Mouse (Mus musculus): ENCODE measurements around the gene Vopp1.
A peak's percentile ranks its signal among the peaks of the same experiment; 100 is the strongest.

Vopp1 gene

GRCm38 (mm10) chr6:57702743-57703499 lies 122.0 kb downstream of the Vopp1 start:
- peak; percentile 94 for DNase-seq (ENCODE audit: low spot score)

DNA sequence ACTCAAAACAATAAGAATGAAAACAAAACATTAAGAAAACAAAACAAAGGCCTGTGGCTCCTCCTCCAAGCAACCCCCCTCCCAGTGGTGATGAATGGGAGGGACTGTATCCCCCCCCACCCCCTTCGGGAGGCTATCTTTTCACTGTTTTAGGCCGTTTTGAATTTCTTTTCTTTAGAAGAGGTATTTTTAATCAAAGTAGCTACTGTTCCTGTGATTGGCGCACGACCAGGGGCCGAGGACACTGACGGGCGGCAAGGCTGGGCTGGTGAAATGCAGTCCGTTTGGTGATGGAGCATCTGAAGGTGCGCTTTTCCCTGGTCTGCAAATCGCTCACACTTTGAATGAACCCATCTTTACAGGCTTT lies 122.6 kb downstream of the Vopp1 start, which contains the start of gene Lancl2:
Gene Lancl2 (plus strand): TSS at position 165 of the 367 bp plus-strand sequence.
- no peak for DNase-seq (ENCODE audit: low spot score)

DNA sequence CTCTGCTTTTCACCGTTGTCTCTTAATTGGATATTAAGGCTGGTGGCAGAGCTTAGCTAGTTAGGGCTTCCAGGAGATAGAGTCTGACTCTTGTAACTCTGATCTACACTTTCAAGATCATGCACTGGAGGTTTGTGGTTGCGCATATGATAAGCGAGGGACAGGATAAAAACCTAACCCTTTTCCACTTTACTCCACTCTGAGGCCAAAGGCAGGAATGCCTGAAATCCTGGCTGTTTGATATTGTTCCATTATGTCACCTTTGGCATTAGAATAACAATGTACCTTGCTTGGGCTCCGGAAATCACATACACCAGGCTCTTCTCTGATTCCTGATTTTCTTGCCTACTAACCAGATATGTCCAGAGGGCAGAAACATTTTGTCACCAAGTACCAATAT lies 123.3 kb downstream of the Vopp1 start:
- no peak for DNase-seq (ENCODE audit: low spot score)

DNA sequence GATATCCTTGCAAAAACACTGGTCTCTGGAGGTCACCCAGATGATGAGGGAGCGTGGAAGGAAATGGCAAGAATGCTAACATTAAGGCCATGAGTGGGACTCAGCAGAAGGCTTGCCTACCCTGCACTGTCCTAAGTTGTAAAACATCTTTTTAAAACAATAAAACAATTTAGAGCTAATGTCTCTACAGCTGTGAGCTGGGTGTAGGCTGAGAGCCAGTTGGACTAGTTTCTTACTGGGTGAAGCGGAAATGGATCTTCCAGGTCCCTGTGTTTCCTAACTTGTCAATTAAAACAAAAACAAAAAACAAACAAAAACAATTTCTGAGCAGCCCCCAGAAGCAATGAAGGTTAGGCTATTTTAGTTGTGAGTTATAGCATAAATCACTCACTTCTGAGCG lies 131.8 kb downstream of the Vopp1 start:
- no peak for DNase-seq (ENCODE audit: low spot score)

DNA sequence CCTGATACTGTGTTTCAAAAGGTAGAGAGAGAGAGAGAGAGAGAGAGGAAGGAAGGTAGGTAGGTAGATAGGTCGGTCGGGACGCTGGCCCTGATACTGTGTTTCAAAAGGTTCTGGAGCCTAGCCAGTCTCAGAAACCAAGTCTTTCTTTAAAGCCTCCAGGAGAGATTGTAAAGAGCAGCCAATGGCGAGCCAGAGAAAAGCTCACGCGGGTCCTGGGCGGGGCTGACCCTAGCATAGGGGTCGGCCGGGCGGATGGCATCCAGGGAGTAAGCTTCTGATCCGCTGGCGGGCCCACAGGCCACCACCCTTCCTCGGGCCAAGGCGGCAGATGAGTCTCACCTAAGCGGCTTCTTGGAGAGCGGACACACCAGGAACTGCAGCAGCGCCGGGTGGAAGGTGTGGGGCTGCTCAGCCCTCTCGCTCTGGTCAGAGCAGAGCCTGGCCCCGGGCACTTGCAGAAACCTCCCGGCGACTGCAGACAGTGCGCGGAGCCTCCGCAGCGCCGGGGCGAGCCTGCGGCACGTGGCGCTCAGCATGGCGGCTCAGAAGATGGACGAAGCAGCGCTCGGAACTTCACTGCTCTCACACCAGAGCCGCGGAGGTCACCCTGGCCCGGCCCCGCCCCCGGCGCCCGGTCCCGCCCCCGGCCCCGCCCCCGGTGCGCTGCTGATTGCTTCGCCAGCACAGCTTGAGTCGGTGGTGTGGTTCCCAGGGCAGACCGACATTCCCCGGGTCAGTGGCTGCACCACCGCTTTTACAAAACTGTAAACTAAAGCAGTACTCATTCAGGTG lies 133.3 kb downstream of the Vopp1 start, which contains the start of gene Pyurf:
Gene Pyurf (minus strand): TSS at position 612 of the 795 bp plus-strand sequence.
- peak; percentile 84 for DNase-seq (ENCODE audit: low spot score)

GRCm38 (mm10) chr6:57684156-57684555 lies 140.8 kb downstream of the Vopp1 start:
- no peak for DNase-seq (ENCODE audit: low spot score)
